Mouse (Mus musculus) ES-E14 (cell line): ENCODE data around the gene Vps33a.

Source experiments
- CHD2 ChIP-seq: IDR thresholded peaks from 2 replicates; pipeline ENCODE4 v1.6.1; 2014; ENCODE audit warnings: mild to moderate bottlenecking, low read depth, low read length, inconsistent platforms
- HCFC1 ChIP-seq: IDR thresholded peaks from 2 replicates; pipeline ENCODE4 v1.6.1; 2012; ENCODE audit warnings: low read length, inconsistent platforms, borderline replicate concordance; ENCODE audit not compliant: insufficient read depth
- MAFK ChIP-seq: IDR thresholded peaks from 2 replicates; pipeline ENCODE4 v1.6.1; 2014; ENCODE audit warnings: mild to moderate bottlenecking, low read depth, low read length, inconsistent platforms; ENCODE audit not compliant: insufficient read depth
- ZC3H11A ChIP-seq: IDR thresholded peaks from 2 replicates; pipeline ENCODE4 v1.6.1; 2012; ENCODE audit warnings: low read depth, mild to moderate bottlenecking, inconsistent platforms, low read length, borderline replicate concordance

- TF ChIP-seq CHD2 (no peak), MAFK (no peak), ZC3H11A (no peak), HCFC1 (no peak)
Observed at GRCm38 (mm10) chr5:123520666-123521065, 52.2 kb downstream of the Vps33a start.
